Mouse (Mus musculus) neural tube, embryonic 14.5 days (tissue): ENCODE measurements around the gene Cyb561d2. TPM values are rescaled to one million over a fixed set of nuclear protein-coding genes. Genes with fewer than 3 reads are reported as not detected.

ENCODE experiments used
- ATAC-seq: fragments of 200-750 bp; cut with Nextera tagmentation; 2 replicates; pipeline ENCODE4 v1.8.0; 2017; ENCODE audit warnings: low read depth, mild to moderate bottlenecking, moderate TSS enrichment, moderate library complexity
- H3K27ac ChIP-seq: fragments of 300-500 bp; sonication (generic); 2 replicates; pipeline ENCODE4 v1.5.1; 2014; ENCODE audit warnings: low read depth, mild to moderate bottlenecking, control low read depth, low read length, moderate library complexity, mixed read lengths
- H3K27me3 ChIP-seq: fragments of 300-500 bp; sonication (generic); 2 replicates; pipeline ENCODE4 v1.6.1; 2014; ENCODE audit warnings: low read length; ENCODE audit not compliant: control insufficient read depth, insufficient read depth
- H3K36me3 ChIP-seq: fragments of 300-500 bp; sonication (generic); 2 replicates; pipeline ENCODE4 v1.6.1; 2014; ENCODE audit warnings: low read length, mixed read lengths; ENCODE audit not compliant: control insufficient read depth, insufficient read depth
- H3K4me1 ChIP-seq: fragments of 300-500 bp; sonication (generic); 2 replicates; pipeline ENCODE4 v1.6.1; 2014; ENCODE audit warnings: low read length; ENCODE audit not compliant: control insufficient read depth, insufficient read depth
- H3K4me2 ChIP-seq: fragments of 300-500 bp; sonication (generic); 2 replicates; pipeline ENCODE4 v1.6.1; 2014; ENCODE audit warnings: mild to moderate bottlenecking, low read depth, low read length, control low read depth
- H3K4me3 ChIP-seq: fragments of 300-500 bp; sonication (generic); 2 replicates; pipeline ENCODE4 v1.5.1; 2014; ENCODE audit warnings: low read depth, low read length, control low read depth, mixed read lengths
- H3K9ac ChIP-seq: fragments of 300-500 bp; sonication (generic); replicated peaks from 2 replicates; pipeline ENCODE4 v1.6.1; 2014; ENCODE audit warnings: low read depth, mild to moderate bottlenecking, control low read depth, low read length, mixed read lengths
- H3K9me3 ChIP-seq: fragments of 300-500 bp; sonication (generic); 2 replicates; pipeline ENCODE4 v1.6.1; 2016; ENCODE audit warnings: low read length; ENCODE audit not compliant: control insufficient read depth
- WGBS: fragments of 180-500 bp; shearing (Covaris S2); extraction: QIAGEN DNeasy Blood & Tissue Kit; methylation state at CpG from one replicate; pipeline ENCODE4 v1.1.7; 2014; 5-methylcytosine and 5-hydroxymethylcytosine counted together
- polyA plus RNA-seq: library from polyadenylated mRNA; unstranded; fragments of >200 nt; fragmentation: Nextera tagmentation; extraction: Ambion mirVana; gene quantifications from 2 replicates; pipeline ENCODE4 v1.2.1, GENCODE M21; 2014

Gene Cyb561d2
- polyA plus RNA-seq, 1 experiment from 2014 or later: 42.2 TPM

- no peaks in the 10 kb centered on the region for H3K27me3 ChIP-seq
- no peak overlapping the region for H3K27ac ChIP-seq
- no peak for ATAC-seq
- no peak overlapping the region for H3K4me3 ChIP-seq
- peaks cover 21% of the 10 kb centered on the region for H3K4me1 ChIP-seq
- H3K36me3 ChIP-seq: no peaks in the 10 kb centered on the region
- no peak overlapping the region for H3K4me2 ChIP-seq
- no peak overlapping the region for H3K9ac ChIP-seq
- no peaks in the 10 kb centered on the region for H3K9me3 ChIP-seq
- 63% methylated on average over 6 of the region's 6 CpGs for WGBS
Observed at GRCm38 (mm10) chr9:107490625-107491024, 51.4 kb downstream of the Cyb561d2 start.

GRCm38 (mm10) chr9:107490146-107490545, 51.8 kb downstream of the Cyb561d2 start:
- WGBS: 27% methylated on average over 8 of the region's 8 CpGs
- Histone ChIP-seq H3K9me3 (no peaks in the 10 kb centered on the region), H3K9ac (no peak overlapping the region), H3K4me3 (no peak overlapping the region), H3K27ac (no peak overlapping the region), H3K4me2 (no peak overlapping the region), H3K27me3 (no peaks in the 10 kb centered on the region), H3K36me3 (no peaks in the 10 kb centered on the region), H3K4me1 (peaks cover 21% of the 10 kb centered on the region)
- ATAC-seq: no peak

Other genes with a start within 250 kb of the Cyb561d2 start
- gene Cish, start 246.2 kb downstream of the Cyb561d2 start, polyA plus RNA-seq: 5.4 and 7.7 TPM in 2 replicates
- 15.8 and 20.1 TPM in 2 replicates for gene Hemk1, start 203.8 kb downstream of the Cyb561d2 start, polyA plus RNA-seq
- gene 6430571L13Rik, start 201.6 kb downstream of the Cyb561d2 start, polyA plus RNA-seq: 4.3 and 7.3 TPM in 2 replicates
- gene Cacna2d2, start 142.6 kb downstream of the Cyb561d2 start, polyA plus RNA-seq: 7.1 and 10.6 TPM in 2 replicates
- 47.7 and 48.7 TPM in 2 replicates for gene Tmem115, start 8.2 kb downstream of the Cyb561d2 start, polyA plus RNA-seq
- gene Nprl2, start within 50 bp of the Cyb561d2 start, polyA plus RNA-seq: 71.5 and 74.9 TPM in 2 replicates
- 1.2 and 2.0 TPM in 2 replicates for gene Zmynd10, start 5.1 kb upstream of the Cyb561d2 start, polyA plus RNA-seq
- gene Rassf1, start 9.4 kb upstream of the Cyb561d2 start, polyA plus RNA-seq: 34.1 and 34.9 TPM in 2 replicates
- 111 and 126 TPM in 2 replicates for gene Tusc2, start 21.1 kb upstream of the Cyb561d2 start, polyA plus RNA-seq
- 60.3 and 70.0 TPM in 2 replicates for gene Hyal2, start 25.8 kb upstream of the Cyb561d2 start, polyA plus RNA-seq
- 3.1 and 4.7 TPM in 2 replicates for gene Hyal1, start 34.7 kb upstream of the Cyb561d2 start, polyA plus RNA-seq
- gene Naa80, start 36.7 kb upstream of the Cyb561d2 start, polyA plus RNA-seq: 13.3 and 15.6 TPM in 2 replicates
- 1.5 and 2.1 TPM in 2 replicates for gene Hyal3, start 38.6 kb upstream of the Cyb561d2 start, polyA plus RNA-seq
- 15.0 and 17.8 TPM in 2 replicates for gene Ifrd2, start 45.4 kb upstream of the Cyb561d2 start, polyA plus RNA-seq
- 2.8 and 5.3 TPM in 2 replicates for gene Sema3b, start 67.0 kb upstream of the Cyb561d2 start, polyA plus RNA-seq
- 234 and 258 TPM in 2 replicates for gene Gnai2, start 93.2 kb upstream of the Cyb561d2 start, polyA plus RNA-seq
- 31.3 and 36.6 TPM in 2 replicates for gene Slc38a3, start 127.3 kb upstream of the Cyb561d2 start, polyA plus RNA-seq
- 1.4 and 2.7 TPM in 2 replicates for gene Gnat1, start 137.5 kb upstream of the Cyb561d2 start, polyA plus RNA-seq
- 17.0 and 18.7 TPM in 2 replicates for gene Sema3f, start 168.3 kb upstream of the Cyb561d2 start, polyA plus RNA-seq
- gene Rbm5, start 228.8 kb upstream of the Cyb561d2 start, polyA plus RNA-seq: 237 and 239 TPM in 2 replicates